Mouse (Mus musculus) CH12.LX (cell line): Measurements from ENCODE around the gene Pakap. TPM values are rescaled to one million over a fixed set of nuclear protein-coding genes. Genes with fewer than 3 reads are reported as not detected.

Experiments used
- DNase-seq: peaks from one replicate; pipeline ENCODE4 v3.0.0-alpha.2; 2013; ENCODE audit errors: extremely low read depth
- H3K27ac ChIP-seq: 2 replicates; pipeline ENCODE4 v1.5.1; 2012; ENCODE audit warnings: low read depth, mild to moderate bottlenecking, control low read depth, moderate library complexity; ENCODE audit not compliant: insufficient read depth
- H3K27me3 ChIP-seq: replicated peaks from 2 replicates; pipeline ENCODE3; 2012; ENCODE audit warnings: inconsistent platforms
- H3K36me3 ChIP-seq, 2 experiments: replicated peaks in 1 of 2; 2 replicates each; pipeline versions ENCODE3 to v1.6.1; 2012; ENCODE audit warnings: inconsistent platforms in 1 of 2, low read length in 1 of 2, mild to moderate bottlenecking in 1 of 2, mixed read lengths in 1 of 2, moderate library complexity in 1 of 2; ENCODE audit not compliant: control insufficient read depth in 1 of 2, insufficient read depth in 1 of 2
- H3K4me1 ChIP-seq, 2 experiments: 2 replicates each; pipeline ENCODE4 v1.6.1; 2012; ENCODE audit warnings: inconsistent platforms in 1 of 2, moderate library complexity in 1 of 2; ENCODE audit not compliant: insufficient read depth in 2 of 2, control insufficient read depth in 1 of 2
- H3K4me2 ChIP-seq: 2 replicates; pipeline ENCODE4 v1.6.1; 2012; ENCODE audit warnings: low read depth, mild to moderate bottlenecking, control low read depth; ENCODE audit not compliant: poor library complexity, insufficient read depth, severe bottlenecking
- H3K4me3 ChIP-seq, 3 experiments: fragments of 150-350 bp in 1 of 3; sonication (generic) in 1 of 3; replicated peaks in 1 of 3; 2 replicates each; pipeline versions ENCODE3 to v1.5.1; 2011 to 2012; ENCODE audit warnings: low read depth in 2 of 3, low read length in 2 of 3, mild to moderate bottlenecking in 2 of 3, moderate library complexity in 2 of 3, control low read depth in 1 of 3, improper control_type of control experiment in 1 of 3, inconsistent platforms in 1 of 3, mixed read lengths in 1 of 3; ENCODE audit not compliant: poor library complexity in 1 of 3
- H3K79me2 ChIP-seq: replicated peaks from 2 replicates; pipeline ENCODE4 v1.6.1; 2012; ENCODE audit warnings: mild to moderate bottlenecking, moderate library complexity; ENCODE audit not compliant: control insufficient read depth, poor library complexity, insufficient read depth, severe bottlenecking; ENCODE audit errors: extremely low read depth
- H3K9ac ChIP-seq: 2 replicates; pipeline ENCODE4 v1.6.1; 2012; ENCODE audit warnings: low read depth, mild to moderate bottlenecking, control low read depth, moderate library complexity; ENCODE audit not compliant: insufficient read depth
- H3K9me3 ChIP-seq: replicated peaks from 2 replicates; pipeline ENCODE3; 2012; ENCODE audit warnings: low read length, inconsistent platforms, mixed read lengths
- BHLHE40 ChIP-seq: IDR thresholded peaks from 2 replicates; pipeline ENCODE4 v1.6.1; 2011; ENCODE audit warnings: mild to moderate bottlenecking, low read depth, low read length, improper control_type of control experiment
- CHD2 ChIP-seq: IDR thresholded peaks from 2 replicates; pipeline ENCODE4 v1.6.1; 2011; ENCODE audit warnings: low read length, improper control_type of control experiment
- CTCF ChIP-seq, 2 experiments: IDR thresholded peaks in 1 of 2; conservative IDR thresholded peaks in 1 of 2; 2 replicates each; pipeline ENCODE4 v1.5.1; 2011 to 2012; ENCODE audit warnings: low read depth in 2 of 2, low read length in 2 of 2, improper control_type of control experiment in 1 of 2, inconsistent platforms in 1 of 2, mild to moderate bottlenecking in 1 of 2, moderate library complexity in 1 of 2
- ELF1 ChIP-seq: IDR thresholded peaks from 2 replicates; pipeline ENCODE4 v1.6.1; 2014; ENCODE audit warnings: low read depth, mild to moderate bottlenecking, inconsistent platforms, low read length, improper control_type of control experiment
- EP300 ChIP-seq: IDR thresholded peaks from 2 replicates; pipeline ENCODE4 v1.6.1; 2011; ENCODE audit warnings: low read length, improper control_type of control experiment
- GABPA ChIP-seq: IDR thresholded peaks from 2 replicates; pipeline ENCODE4 v1.6.1; 2012; ENCODE audit warnings: low read depth, low read length, improper control_type of control experiment, inconsistent platforms; ENCODE audit not compliant: insufficient replicate concordance
- JUN ChIP-seq: IDR thresholded peaks from 2 replicates; pipeline ENCODE4 v1.6.1; 2011; ENCODE audit warnings: low read depth, mild to moderate bottlenecking, low read length, improper control_type of control experiment, moderate library complexity; ENCODE audit not compliant: insufficient read depth
- JUND ChIP-seq: conservative IDR thresholded peaks from 2 replicates; pipeline ENCODE4 v1.6.1; 2011; ENCODE audit warnings: low read depth, low read length, improper control_type of control experiment
- KAT2A ChIP-seq: IDR thresholded peaks from 2 replicates; pipeline ENCODE4 v1.6.1; 2012; ENCODE audit warnings: low read length, improper control_type of control experiment, inconsistent platforms; ENCODE audit not compliant: insufficient replicate concordance
- MAFK ChIP-seq: IDR thresholded peaks from 2 replicates; pipeline ENCODE4 v1.6.1; 2011; ENCODE audit warnings: low read length, improper control_type of control experiment; ENCODE audit not compliant: insufficient replicate concordance
- MAX ChIP-seq: IDR thresholded peaks from 2 replicates; pipeline ENCODE4 v1.6.1; 2011; ENCODE audit warnings: low read length, improper control_type of control experiment
- MAZ ChIP-seq: IDR thresholded peaks from 2 replicates; pipeline ENCODE4 v1.6.1; 2012; ENCODE audit warnings: low read depth, mild to moderate bottlenecking, inconsistent platforms, low read length, improper control_type of control experiment, moderate library complexity
- MXI1 ChIP-seq: IDR thresholded peaks from 2 replicates; pipeline ENCODE4 v1.6.1; 2011; ENCODE audit warnings: mild to moderate bottlenecking, low read depth, low read length, improper control_type of control experiment
- NELFE ChIP-seq: IDR thresholded peaks from 2 replicates; pipeline ENCODE4 v1.6.1; 2011; ENCODE audit warnings: low read depth, low read length, improper control_type of control experiment
- PAX5 ChIP-seq: IDR thresholded peaks from 2 replicates; pipeline ENCODE4 v1.6.1; 2012; ENCODE audit warnings: low read length, inconsistent platforms, mixed read lengths
- POLR2A ChIP-seq: IDR thresholded peaks from 2 replicates; pipeline ENCODE4 v1.6.1; 2011; ENCODE audit warnings: low read depth, mild to moderate bottlenecking, improper control_type of control experiment, low read length
- SIN3A ChIP-seq: IDR thresholded peaks from 2 replicates; pipeline ENCODE4 v1.6.1; 2012; ENCODE audit warnings: low read length, improper control_type of control experiment, inconsistent platforms
- TCF12 ChIP-seq: IDR thresholded peaks from 2 replicates; pipeline ENCODE4 v1.6.1; 2014; ENCODE audit warnings: low read depth, mild to moderate bottlenecking, inconsistent platforms, low read length, improper control_type of control experiment
- UBTF ChIP-seq: IDR thresholded peaks from 2 replicates; pipeline ENCODE4 v1.6.1; 2012; ENCODE audit warnings: low read depth, mild to moderate bottlenecking, inconsistent platforms, low read length, improper control_type of control experiment, moderate library complexity
- USF1 ChIP-seq: IDR thresholded peaks from 2 replicates; pipeline ENCODE4 v1.6.1; 2014; ENCODE audit warnings: low read depth, mild to moderate bottlenecking, inconsistent platforms, low read length, improper control_type of control experiment
- USF2 ChIP-seq: conservative IDR thresholded peaks from 2 replicates; pipeline ENCODE4 v1.6.1; 2011; ENCODE audit warnings: low read depth, low read length, improper control_type of control experiment
- ZC3H11A ChIP-seq: IDR thresholded peaks from 2 replicates; pipeline ENCODE4 v1.6.1; 2012; ENCODE audit warnings: low read depth, mild to moderate bottlenecking, inconsistent platforms, low read length, improper control_type of control experiment
- ZKSCAN1 ChIP-seq: IDR thresholded peaks from 2 replicates; pipeline ENCODE4 v1.6.1; 2012; ENCODE audit warnings: low read depth, inconsistent platforms, low read length, improper control_type of control experiment, borderline replicate concordance
- ZMIZ1 ChIP-seq: IDR thresholded peaks from 2 replicates; pipeline ENCODE4 v1.6.1; 2012; ENCODE audit warnings: low read depth, mild to moderate bottlenecking, inconsistent platforms, low read length, improper control_type of control experiment
- dilution Hi-C: fragments of 300-500 bp; cut with MboI; formaldehyde crosslinking; loops from 2 replicates; pipeline ENCODE4 v1.14.3; 2020; ENCODE audit warnings: low sequenced_read_pairs; ENCODE audit not compliant: extremely low pct_unique_long_range_greater_than_20kb, extremely low pct_ligation_motif_present
- in situ Hi-C: fragments of 300-500 bp; cut with MboI; formaldehyde crosslinking; loops from 3 replicates; pipeline ENCODE4 v1.14.3; 2019; ENCODE audit warnings: low sequenced_read_pairs, low pct_ligation_motif_present, low pct_unique_long_range_greater_than_20kb, mixed read lengths
- polyA plus RNA-seq: library from polyadenylated mRNA; unstranded; fragments of >175 nt; gene quantifications from 2 replicates; pipeline ENCODE4 v1.2.1, GENCODE M21; 2012; ENCODE audit warnings: low read depth; ENCODE audit not compliant: insufficient read length
- total RNA-seq, 2 experiments: library from RNA; depleted of rRNA; stranded (reverse); fragments of 300-350 nt in 1 of 2; fragments of >200 nt in 1 of 2; gene quantifications; 2 replicates each; pipeline ENCODE4 v1.2.3; 2012 to 2014

The Pakap gene
- total and polyA plus RNA-seq, 3 experiments: 0.08 to 0.14 TPM; not detected in 1

DNA sequence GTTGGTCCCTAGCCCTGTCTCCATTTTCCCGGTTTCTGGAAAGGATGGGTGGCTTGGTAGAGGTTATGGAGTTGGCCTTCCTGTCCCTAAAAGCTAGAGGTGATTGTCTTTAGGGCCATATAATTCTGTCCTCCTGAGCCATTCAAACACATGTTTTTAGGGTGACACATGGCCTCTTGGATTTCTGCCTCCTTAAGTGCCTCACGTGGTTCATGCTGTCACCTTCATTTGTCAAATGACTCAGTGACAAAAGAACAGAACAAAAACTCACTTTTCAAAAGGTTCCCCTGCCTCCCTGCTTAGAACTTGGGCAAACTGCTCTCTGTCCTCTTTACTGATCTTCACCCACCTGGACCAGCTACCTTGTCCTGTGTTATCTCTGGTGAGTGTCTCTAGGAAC is 317.2 kb downstream of the Pakap start:
- Histone ChIP-seq H3K36me3 (no peaks in the 10 kb centered on the region), H3K9ac (no peak overlapping the region), H3K4me3 (no peak overlapping the region), H3K4me1 (peaks cover 6 to 15% of the 10 kb centered on the region in 2 experiments; a peak in 2 of 4 replicates), H3K9me3 (no peaks in the 10 kb centered on the region), H3K79me2 (no peaks in the 10 kb centered on the region), H3K27me3 (no peaks in the 10 kb centered on the region), H3K27ac (no peak overlapping the region), H3K4me2 (no peak overlapping the region)
- no peak for DNase-seq
- TF ChIP-seq MAZ: no peak
- TF ChIP-seq CHD2: no peak
- no peak for TF ChIP-seq MAX
- in situ Hi-C loops: no loop called here
- dilution Hi-C loops: no loop called here

DNA sequence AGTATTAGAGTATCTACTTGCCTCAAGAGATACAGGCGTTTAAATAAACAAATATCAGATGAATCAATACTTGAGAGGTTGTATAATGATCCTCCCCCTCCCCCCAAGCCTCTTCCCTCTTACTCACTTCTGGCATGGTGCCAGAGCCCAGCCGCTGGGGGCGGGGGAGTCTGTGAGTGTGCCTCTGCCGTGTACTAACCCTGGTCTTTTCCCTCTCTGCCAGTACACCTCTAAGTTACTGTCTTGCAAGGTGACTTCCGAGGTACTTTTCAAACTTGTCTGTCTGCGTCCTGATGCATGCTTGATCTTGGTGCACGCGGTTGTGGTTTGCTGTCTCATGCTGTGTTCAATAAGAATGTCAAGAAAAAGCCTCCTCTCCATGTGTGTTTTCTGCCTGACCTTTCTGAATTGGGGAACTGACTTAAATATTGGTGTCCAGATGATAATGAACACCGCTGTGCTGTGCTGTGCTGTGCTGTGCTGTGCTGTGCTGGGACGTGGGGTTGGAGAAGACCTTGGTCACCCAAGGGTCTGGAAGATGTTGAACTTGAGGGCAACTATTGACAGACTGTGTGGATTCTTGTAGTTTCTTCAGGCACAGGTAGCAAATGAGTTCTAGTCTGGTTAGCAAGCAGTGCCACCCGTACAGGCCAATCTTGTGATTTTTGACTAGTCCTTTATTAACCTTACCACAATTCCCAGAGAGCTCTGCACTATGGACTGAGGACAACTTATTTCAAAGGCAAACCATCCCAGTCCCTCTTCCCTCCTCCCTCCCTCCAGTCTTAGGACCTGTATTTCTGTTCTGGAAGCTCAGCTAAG is 318.3 kb downstream of the Pakap start:
- in situ Hi-C loops (no loop called here), dilution Hi-C loops (no loop called here)
- H3K9ac ChIP-seq: no peak overlapping the region

DNA sequence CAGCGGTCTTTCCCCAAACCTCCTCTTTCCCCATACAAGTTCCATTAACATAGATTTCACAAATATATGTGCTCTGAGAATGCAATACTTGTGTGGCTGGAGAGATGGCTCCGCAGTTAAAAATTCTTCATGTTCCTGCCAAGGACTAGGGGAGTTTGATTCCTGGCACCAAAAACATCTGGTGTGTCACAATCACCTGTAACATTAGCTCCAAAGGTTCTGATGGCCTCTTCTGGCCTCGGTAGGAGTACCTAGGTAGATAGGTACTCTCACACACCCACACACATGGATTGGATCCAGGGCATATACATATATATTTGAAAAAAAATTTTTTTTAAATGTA is 318.9 kb downstream of the Pakap start:
- H3K27me3 ChIP-seq: no peaks in the 10 kb centered on the region
- DNase-seq: no peak
- in situ Hi-C loops (no loop called here), dilution Hi-C loops (no loop called here)
- no peak overlapping the region for H3K27ac ChIP-seq
- H3K4me3 ChIP-seq: no peak overlapping the region
- no peak for TF ChIP-seq USF2
- TF ChIP-seq MXI1: no peak
- no peak for TF ChIP-seq USF1
- TF ChIP-seq ZMIZ1: no peak
- TF ChIP-seq POLR2A: no peak
- TF ChIP-seq NELFE: no peak
- no peak for TF ChIP-seq ELF1
- no peak for TF ChIP-seq JUND
- no peak for TF ChIP-seq ZKSCAN1
- no peak for TF ChIP-seq SIN3A
- no peak for TF ChIP-seq KAT2A
- no peak for TF ChIP-seq PAX5
- TF ChIP-seq EP300: no peak
- TF ChIP-seq TCF12: no peak
- no peak for TF ChIP-seq CTCF (conservative IDR thresholded peaks at IDR 0.05 in 1 of 2, IDR thresholded peaks at IDR 0.05 in 1 of 2; ENCODE audit: low read depth in 2 of 2, low read length in 2 of 2)
- no peak for TF ChIP-seq JUN
- H3K36me3 ChIP-seq: no peaks in the 10 kb centered on the region
- no peak overlapping the region for H3K9ac ChIP-seq
- H3K9me3 ChIP-seq: peaks cover 3% of the 10 kb centered on the region
- no peaks in the 10 kb centered on the region for H3K79me2 ChIP-seq
- H3K4me2 ChIP-seq: no peak overlapping the region
- H3K4me1 ChIP-seq: peaks cover 6 to 15% of the 10 kb centered on the region in 2 experiments; a peak in 2 of 4 replicates

More for the DNA sequence above, 318.3 kb downstream of the Pakap start:
- H3K36me3 ChIP-seq: no peaks in the 10 kb centered on the region
- no peak overlapping the region for H3K4me3 ChIP-seq
- TF ChIP-seq MAZ (no peak), USF2 (no peak), MAFK (no peak), GABPA (no peak), EP300 (no peak), MXI1 (no peak), POLR2A (no peak), JUND (no peak), SIN3A (no peak), UBTF (no peak), ELF1 (no peak), BHLHE40 (no peak), ZC3H11A (no peak), ZMIZ1 (no peak), CHD2 (no peak)
- H3K4me2 ChIP-seq: no peak overlapping the region
- peaks cover 6 to 15% of the 10 kb centered on the region in 2 experiments; a peak in 2 of 4 replicates for H3K4me1 ChIP-seq
- no peaks in the 10 kb centered on the region for H3K79me2 ChIP-seq
- no peak for DNase-seq
- no peak overlapping the region for H3K27ac ChIP-seq
- H3K9me3 ChIP-seq: peaks cover 3% of the 10 kb centered on the region
- H3K27me3 ChIP-seq: no peaks in the 10 kb centered on the region
